Mouse (Mus musculus) kidney, postnatal 0 days (tissue): ENCODE results near the gene Mecp2. TPM values are rescaled to one million over a fixed set of nuclear protein-coding genes. Genes with fewer than 3 reads are reported as not detected.

Experiments used
- ATAC-seq: fragments of 200-750 bp; cut with Nextera tagmentation; replicated peaks from 2 replicates; pipeline ENCODE4 v1.8.0; 2017; ENCODE audit warnings: low read depth, moderate number of reproducible peaks, moderate TSS enrichment, moderate library complexity; ENCODE audit not compliant: low FRiP score
- DNase-seq: peaks from one replicate; pipeline ENCODE4 v3.0.0-alpha.2; 2016; ENCODE audit warnings: low spot score
- H3K27ac ChIP-seq: fragments of 300-500 bp; sonication (generic); 2 replicates; pipeline ENCODE4 v1.5.1; 2014; ENCODE audit warnings: mild to moderate bottlenecking
- H3K27me3 ChIP-seq: fragments of 300-500 bp; sonication (generic); 2 replicates; pipeline ENCODE4 v1.6.1; 2014; ENCODE audit warnings: low read length, mixed read lengths; ENCODE audit not compliant: insufficient read depth
- H3K36me3 ChIP-seq: fragments of 300-500 bp; sonication (generic); 2 replicates; pipeline ENCODE4 v1.6.1; 2014; ENCODE audit warnings: low read length, mixed read lengths; ENCODE audit not compliant: insufficient read depth
- H3K4me1 ChIP-seq: fragments of 300-500 bp; sonication (generic); replicated peaks from 2 replicates; pipeline ENCODE4 v1.6.1; 2014; ENCODE audit warnings: antibody characterized with exemption, low read length, mixed read lengths; ENCODE audit not compliant: insufficient read depth
- H3K4me2 ChIP-seq: fragments of 300-500 bp; sonication (generic); 2 replicates; pipeline ENCODE4 v1.6.1; 2014; ENCODE audit warnings: mild to moderate bottlenecking, low read length, moderate library complexity, mixed read lengths
- H3K4me3 ChIP-seq: fragments of 300-500 bp; sonication (generic); replicated peaks from 2 replicates; pipeline ENCODE4 v1.5.1; 2014; ENCODE audit warnings: low read depth, low read length
- H3K9ac ChIP-seq: fragments of 300-500 bp; sonication (generic); 2 replicates; pipeline ENCODE4 v1.6.1; 2014; ENCODE audit warnings: low read depth, low read length
- H3K9me3 ChIP-seq: fragments of 300-500 bp; sonication (generic); replicated peaks from 2 replicates; pipeline ENCODE4 v1.6.1; 2016; ENCODE audit warnings: low read length, inconsistent platforms, mixed read lengths
- CTCF ChIP-seq: IDR thresholded peaks from 2 replicates; pipeline ENCODE4 v1.5.1; 2016; ENCODE audit warnings: antibody characterized with exemption, low read depth, mild to moderate bottlenecking, moderate library complexity
- WGBS: fragments of 180-500 bp; shearing (Covaris S2); extraction: QIAGEN DNeasy Blood & Tissue Kit; methylation state at CpG from one replicate; pipeline ENCODE4 v1.1.7; 2014; 5-methylcytosine and 5-hydroxymethylcytosine counted together
- polyA plus RNA-seq: library from polyadenylated mRNA; unstranded; fragments of >200 nt; fragmentation: Nextera tagmentation; extraction: Ambion mirVana; gene quantifications from 2 replicates; pipeline ENCODE4 v1.2.1, GENCODE M21; 2015

Mecp2 gene
- polyA plus RNA-seq, 1 experiment from 2014 or later = 9.4 TPM

- 41% methylated on average over 3 of the region's 3 CpGs for WGBS
- ATAC-seq (no peak), DNase-seq (no peak)
- Histone ChIP-seq H3K27ac (no peak overlapping the region), H3K4me3 (no peak overlapping the region), H3K9ac (no peak overlapping the region), H3K36me3 (no peaks in the 10 kb centered on the region), H3K4me2 (no peak overlapping the region), H3K4me1 (no peaks in the 10 kb centered on the region), H3K9me3 (no peaks in the 10 kb centered on the region), H3K27me3 (no peaks in the 10 kb centered on the region)
- TF ChIP-seq CTCF = no peak
Measured at GRCm38 (mm10) chrX:74108747-74109146, 26.4 kb downstream of the Mecp2 start.

- Histone ChIP-seq H3K27me3 (no peaks in the 10 kb centered on the region), H3K4me2 (no peak overlapping the region), H3K27ac (no peak overlapping the region), H3K4me3 (no peak overlapping the region), H3K9me3 (no peaks in the 10 kb centered on the region), H3K4me1 (no peaks in the 10 kb centered on the region), H3K9ac (no peak overlapping the region), H3K36me3 (no peaks in the 10 kb centered on the region)
- ATAC-seq (no peak), DNase-seq (no peak)
- no peak for TF ChIP-seq CTCF
- WGBS = 31% methylated on average over 2 of the region's 2 CpGs
Measured at GRCm38 (mm10) chrX:74105916-74106315, 29.2 kb downstream of the Mecp2 start.

- H3K27me3 ChIP-seq = no peaks in the 10 kb centered on the region
- no peak overlapping the region for H3K9ac ChIP-seq
- no peak overlapping the region for H3K27ac ChIP-seq
- TF ChIP-seq CTCF = peak; percentile 17; the same call in 1 of the 2 replicates
- no peak for ATAC-seq
- H3K4me3 ChIP-seq = no peak overlapping the region
- no peaks in the 10 kb centered on the region for H3K36me3 ChIP-seq
- WGBS = 66% methylated on average over 4 of the region's 4 CpGs
- DNase-seq = no peak
- no peaks in the 10 kb centered on the region for H3K4me1 ChIP-seq
- H3K9me3 ChIP-seq = no peaks in the 10 kb centered on the region
- H3K4me2 ChIP-seq = no peak overlapping the region
Measured at GRCm38 (mm10) chrX:74103457-74104188, 31.5 kb downstream of the Mecp2 start.

- WGBS = 59% methylated on average over 1 of the region's 1 CpGs
- H3K27me3 ChIP-seq = no peaks in the 10 kb centered on the region
- TF ChIP-seq CTCF = no peak
- no peak overlapping the region for H3K9ac ChIP-seq
- no peak overlapping the region for H3K4me3 ChIP-seq
- H3K36me3 ChIP-seq = no peaks in the 10 kb centered on the region
- H3K4me2 ChIP-seq = no peak overlapping the region
- H3K27ac ChIP-seq = no peak overlapping the region
- H3K9me3 ChIP-seq = no peaks in the 10 kb centered on the region
- DNase-seq = no peak
- no peak for ATAC-seq
- no peaks in the 10 kb centered on the region for H3K4me1 ChIP-seq
Measured at GRCm38 (mm10) chrX:74095130-74095529, 40.0 kb downstream of the Mecp2 start.

GRCm38 (mm10) chrX:74085601-74086038 lies 49.5 kb downstream of the Mecp2 start:
- peak overlapping the region; percentile 34 for H3K4me2 ChIP-seq
- H3K27me3 ChIP-seq = no peaks in the 10 kb centered on the region
- no peaks in the 10 kb centered on the region for H3K9me3 ChIP-seq
- H3K9ac ChIP-seq = peak overlapping the region; percentile 79
- H3K36me3 ChIP-seq = no peaks in the 10 kb centered on the region
- ATAC-seq (peak; percentile 99), DNase-seq (peak; percentile 98)
- peak overlapping the region; percentile 62 for H3K4me3 ChIP-seq
- H3K4me1 ChIP-seq = no peaks in the 10 kb centered on the region
- WGBS = 24% methylated on average over 25 of the region's 27 CpGs
- peak overlapping the region; percentile 93 for H3K27ac ChIP-seq
- TF ChIP-seq CTCF = no peak

GRCm38 (mm10) chrX:74084946-74085498 lies 50.1 kb downstream of the Mecp2 start:
- Histone ChIP-seq H3K4me3 (peak overlapping the region; percentile 62), H3K36me3 (no peaks in the 10 kb centered on the region), H3K27ac (peak overlapping the region; percentile 93), H3K4me1 (no peaks in the 10 kb centered on the region), H3K27me3 (no peaks in the 10 kb centered on the region), H3K9ac (peak overlapping the region; percentile 79), H3K4me2 (peak overlapping the region; percentile 57), H3K9me3 (no peaks in the 10 kb centered on the region)
- no peak for TF ChIP-seq CTCF
- ATAC-seq (peak; percentile 78), DNase-seq (peak; percentile 83)
- 22% methylated on average over 41 of the region's 56 CpGs for WGBS
